Mouse (Mus musculus): Measurements from ENCODE around the gene Ccdc92. TPM values are rescaled to one million over a fixed set of nuclear protein-coding genes. Genes with fewer than 3 reads are reported as not detected.

Gene Ccdc92
- total and polyA plus RNA-seq, 3 experiments = 0.99 to 2.4 (median 1.8) TPM

DNA sequence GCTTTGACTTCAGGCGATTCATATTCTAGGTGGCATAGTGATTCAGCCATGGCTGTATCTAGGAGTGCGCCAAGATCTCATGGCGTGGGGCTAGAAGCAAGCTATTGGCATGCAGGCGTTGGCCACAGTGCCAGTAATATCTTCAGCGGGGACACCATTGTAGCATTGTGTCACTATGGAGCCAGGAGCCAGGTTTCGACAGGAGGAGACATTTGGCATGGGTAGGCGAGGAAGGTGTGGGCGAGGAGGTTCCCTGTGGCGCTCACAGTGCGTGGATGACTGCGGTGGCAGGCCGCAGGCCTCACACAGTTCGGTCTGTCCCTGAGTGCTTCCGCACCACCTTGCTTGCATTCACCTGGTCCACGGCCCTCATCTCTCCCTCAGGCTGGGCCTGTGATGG is 27.0 kb downstream of the Ccdc92 start:
- Histone ChIP-seq H3K79me2 (replicated peaks; ENCODE audit: control insufficient read depth, insufficient read depth, low read length) (no peaks in the 10 kb centered on the region), H3K27ac (no peak overlapping the region), H3K9ac (ENCODE audit: low read depth, low read length) (no peak overlapping the region), H3K4me1 (ENCODE audit: control insufficient read depth, insufficient read depth, low read length) (no peaks in the 10 kb centered on the region), H3K36me3 (ENCODE audit: control insufficient read depth, insufficient read depth, low read length) (no peaks in the 10 kb centered on the region), H3K4me3 (no peak overlapping the region), H3K27me3 (ENCODE audit: control insufficient read depth, insufficient read depth, low read length) (no peaks in the 10 kb centered on the region)
- intact Hi-C loops (cut with DNase I) = no loop called here
- TF ChIP-seq EP300 (IDR thresholded peaks at IDR 0.05; ENCODE audit: insufficient read depth, low read depth, low read length) (no peak), POLR2A (IDR thresholded peaks at IDR 0.05; ENCODE audit: insufficient read depth, low read depth, low read length) (no peak), CTCF (IDR thresholded peaks at IDR 0.05) (no peak)
- DNase-seq = no peak
- WGBS = 93% methylated on average over 15 of the region's 15 CpGs

DNA sequence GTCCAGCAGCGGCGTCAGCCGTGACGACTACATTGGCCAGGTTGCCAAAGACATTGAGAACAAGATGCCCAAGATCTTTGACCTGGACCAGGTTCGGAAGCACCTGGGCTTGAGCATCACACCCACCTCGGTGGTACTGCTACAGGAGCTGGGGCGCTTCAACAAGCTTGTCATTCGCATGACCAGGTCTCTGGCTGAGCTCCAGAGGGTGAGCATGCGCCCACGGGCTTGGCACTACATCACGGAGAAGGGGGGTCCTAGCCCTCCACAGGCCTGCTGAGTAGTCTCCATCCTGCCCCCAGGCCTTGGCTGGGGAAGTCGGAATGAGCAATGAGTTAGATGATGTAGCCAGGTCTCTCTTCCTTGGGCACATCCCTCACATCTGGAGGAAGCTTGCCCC is 31.9 kb downstream of the Ccdc92 start:
- intact Hi-C loops (cut with DNase I) = no loop called here
- DNase-seq = no peak
- H3K79me2 ChIP-seq (replicated peaks; ENCODE audit: control insufficient read depth, insufficient read depth, low read length) = no peaks in the 10 kb centered on the region
- no peak overlapping the region for H3K4me3 ChIP-seq
- 86% methylated on average over 12 of the region's 12 CpGs for WGBS
- TF ChIP-seq EP300 (IDR thresholded peaks at IDR 0.05; ENCODE audit: insufficient read depth, low read depth, low read length) = no peak
- no peak for TF ChIP-seq CTCF (IDR thresholded peaks at IDR 0.05)
- no peak for TF ChIP-seq POLR2A (IDR thresholded peaks at IDR 0.05; ENCODE audit: insufficient read depth, low read depth, low read length)
- H3K27ac ChIP-seq = no peak overlapping the region
- H3K9ac ChIP-seq (ENCODE audit: low read depth, low read length) = no peak overlapping the region
- H3K4me1 ChIP-seq (ENCODE audit: control insufficient read depth, insufficient read depth, low read length) = no peaks in the 10 kb centered on the region
- H3K36me3 ChIP-seq (ENCODE audit: control insufficient read depth, insufficient read depth, low read length) = no peaks in the 10 kb centered on the region
- H3K27me3 ChIP-seq (ENCODE audit: control insufficient read depth, insufficient read depth, low read length) = no peaks in the 10 kb centered on the region

DNA sequence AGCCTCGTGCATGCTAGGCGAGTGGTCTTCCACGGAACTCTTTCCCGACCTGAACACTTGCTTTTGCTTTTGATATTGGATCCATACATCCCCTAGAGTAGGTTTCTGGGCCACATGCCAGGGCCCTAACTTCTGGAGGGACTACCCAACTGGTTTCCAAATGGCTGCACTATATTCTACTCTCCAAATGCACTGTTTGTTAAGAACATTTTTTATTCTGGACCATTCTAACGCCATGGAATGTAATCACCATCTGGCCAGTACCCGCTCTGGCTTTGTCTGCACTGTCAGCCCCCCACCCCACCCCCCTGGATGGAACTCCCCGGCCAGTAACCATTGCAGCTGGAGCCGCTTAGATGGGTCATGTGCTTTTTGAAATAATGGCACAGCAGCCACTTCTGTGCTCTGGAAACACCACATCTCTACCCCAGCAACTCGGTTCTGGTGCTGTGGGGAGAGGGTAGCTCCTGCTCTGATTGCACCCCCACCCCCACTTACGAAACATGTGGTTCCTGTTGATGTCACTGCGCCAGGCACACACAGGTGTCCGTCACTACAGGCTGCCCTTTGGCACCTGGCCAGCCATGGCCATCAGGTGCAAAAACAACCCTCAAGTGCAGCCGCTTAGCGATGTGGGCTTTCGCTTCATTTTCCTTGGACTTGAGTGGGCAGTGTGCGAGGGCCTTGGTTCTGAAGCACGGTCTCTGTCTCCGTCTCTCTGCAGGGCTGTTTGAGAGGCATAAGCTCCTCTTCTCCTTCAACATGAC is 39.9 kb downstream of the Ccdc92 start:
- intact Hi-C loops (cut with DNase I) = no loop called here
- Histone ChIP-seq H3K4me1 (ENCODE audit: control insufficient read depth, insufficient read depth, low read length) (no peaks in the 10 kb centered on the region), H3K79me2 (replicated peaks; ENCODE audit: control insufficient read depth, insufficient read depth, low read length) (no peaks in the 10 kb centered on the region), H3K27me3 (ENCODE audit: control insufficient read depth, insufficient read depth, low read length) (no peaks in the 10 kb centered on the region), H3K4me3 (no peak overlapping the region), H3K9ac (ENCODE audit: low read depth, low read length) (no peak overlapping the region), H3K27ac (no peak overlapping the region), H3K36me3 (ENCODE audit: control insufficient read depth, insufficient read depth, low read length) (no peaks in the 10 kb centered on the region)
- 76% methylated on average over 18 of the region's 18 CpGs for WGBS
- DNase-seq = no peak
- no peak for TF ChIP-seq EP300 (IDR thresholded peaks at IDR 0.05; ENCODE audit: insufficient read depth, low read depth, low read length)
- TF ChIP-seq POLR2A (IDR thresholded peaks at IDR 0.05; ENCODE audit: insufficient read depth, low read depth, low read length) = no peak
- no peak for TF ChIP-seq CTCF (IDR thresholded peaks at IDR 0.05)

DNA sequence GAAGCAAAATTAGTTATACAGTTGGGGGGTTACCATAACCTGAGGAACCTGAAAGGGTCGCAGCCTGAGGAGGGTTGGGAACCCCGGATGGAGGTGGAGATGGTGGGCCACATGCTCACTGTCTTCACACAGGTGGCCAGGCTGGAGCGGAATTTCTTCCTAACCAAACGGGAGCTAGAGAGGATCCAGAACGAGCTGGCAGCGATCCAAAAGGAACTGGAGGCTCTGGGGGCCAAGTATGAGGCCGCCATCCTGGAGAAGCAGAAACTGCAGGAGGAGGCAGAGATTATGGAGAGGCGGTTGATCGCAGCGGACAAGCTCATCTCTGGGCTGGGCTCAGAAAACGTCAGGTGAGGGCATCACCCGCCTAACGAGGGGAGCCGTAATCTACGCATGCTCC is 45.2 kb downstream of the Ccdc92 start:
- intact Hi-C loops (cut with DNase I) = no loop called here
- Histone ChIP-seq H3K27ac (no peak overlapping the region), H3K79me2 (replicated peaks; ENCODE audit: control insufficient read depth, insufficient read depth, low read length) (no peaks in the 10 kb centered on the region), H3K4me3 (no peak overlapping the region), H3K9ac (ENCODE audit: low read depth, low read length) (no peak overlapping the region), H3K4me1 (ENCODE audit: control insufficient read depth, insufficient read depth, low read length) (no peaks in the 10 kb centered on the region), H3K27me3 (ENCODE audit: control insufficient read depth, insufficient read depth, low read length) (no peaks in the 10 kb centered on the region), H3K36me3 (ENCODE audit: control insufficient read depth, insufficient read depth, low read length) (no peaks in the 10 kb centered on the region)
- 67% methylated on average over 15 of the region's 15 CpGs for WGBS
- no peak for TF ChIP-seq CTCF (IDR thresholded peaks at IDR 0.05)
- no peak for TF ChIP-seq POLR2A (IDR thresholded peaks at IDR 0.05; ENCODE audit: insufficient read depth, low read depth, low read length)
- TF ChIP-seq EP300 (IDR thresholded peaks at IDR 0.05; ENCODE audit: insufficient read depth, low read depth, low read length) = no peak
- no peak for DNase-seq

DNA sequence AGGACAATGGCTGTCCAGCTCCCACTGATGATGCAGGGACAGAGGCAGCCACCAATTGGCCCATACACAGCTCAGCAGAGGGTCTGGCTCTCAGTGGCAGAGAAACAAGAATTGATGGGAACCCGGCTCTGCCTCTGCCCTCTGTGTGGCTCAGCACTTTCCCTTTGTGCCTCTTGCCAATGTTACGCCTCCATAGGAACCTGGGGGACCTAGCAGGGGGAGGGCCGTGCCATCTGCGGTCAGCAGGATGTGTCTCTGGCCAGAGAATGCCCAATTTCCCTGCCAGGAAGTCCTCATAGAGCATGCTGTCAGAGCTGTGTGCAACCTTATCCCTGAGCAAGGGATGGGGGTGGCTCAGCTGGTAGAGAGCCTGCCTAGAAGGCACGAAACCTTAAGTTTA is 47.4 kb downstream of the Ccdc92 start:
- Histone ChIP-seq H3K79me2 (replicated peaks; ENCODE audit: control insufficient read depth, insufficient read depth, low read length) (no peaks in the 10 kb centered on the region), H3K36me3 (ENCODE audit: control insufficient read depth, insufficient read depth, low read length) (no peaks in the 10 kb centered on the region), H3K9ac (ENCODE audit: low read depth, low read length) (no peak overlapping the region), H3K4me3 (no peak overlapping the region), H3K4me1 (ENCODE audit: control insufficient read depth, insufficient read depth, low read length) (no peaks in the 10 kb centered on the region), H3K27ac (no peak overlapping the region), H3K27me3 (ENCODE audit: control insufficient read depth, insufficient read depth, low read length) (no peaks in the 10 kb centered on the region)
- 54% methylated on average over 5 of the region's 5 CpGs for WGBS
- TF ChIP-seq EP300 (IDR thresholded peaks at IDR 0.05; ENCODE audit: insufficient read depth, low read depth, low read length) = no peak
- no peak for TF ChIP-seq CTCF (IDR thresholded peaks at IDR 0.05)
- TF ChIP-seq POLR2A (IDR thresholded peaks at IDR 0.05; ENCODE audit: insufficient read depth, low read depth, low read length) = no peak
- no peak for DNase-seq
- intact Hi-C loops (cut with DNase I) = no loop called here

DNA sequence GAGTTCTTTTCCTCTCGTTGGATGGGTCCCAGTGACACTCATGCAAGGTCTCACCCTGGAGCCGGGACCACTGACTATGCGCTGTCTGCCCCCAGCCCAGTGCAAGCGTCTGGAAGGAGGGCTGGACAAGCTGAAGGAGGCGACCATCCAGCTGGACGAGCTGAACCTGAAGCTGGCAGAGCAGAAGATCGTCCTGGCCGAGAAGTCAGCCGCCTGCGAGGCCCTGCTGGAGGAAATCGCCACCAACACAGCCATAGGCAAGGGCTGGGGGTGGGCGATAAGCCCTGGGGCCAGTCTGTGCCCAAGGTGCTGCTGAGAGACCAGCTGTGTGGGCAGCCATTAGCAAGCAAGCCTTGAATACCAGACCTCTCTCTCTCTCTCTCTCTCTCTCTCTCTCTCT is 49.8 kb downstream of the Ccdc92 start:
- Histone ChIP-seq H3K27ac (no peak overlapping the region), H3K4me3 (no peak overlapping the region), H3K4me1 (ENCODE audit: control insufficient read depth, insufficient read depth, low read length) (no peaks in the 10 kb centered on the region), H3K36me3 (ENCODE audit: control insufficient read depth, insufficient read depth, low read length) (no peaks in the 10 kb centered on the region), H3K27me3 (ENCODE audit: control insufficient read depth, insufficient read depth, low read length) (no peaks in the 10 kb centered on the region), H3K9ac (ENCODE audit: low read depth, low read length) (no peak overlapping the region), H3K79me2 (replicated peaks; ENCODE audit: control insufficient read depth, insufficient read depth, low read length) (no peaks in the 10 kb centered on the region)
- 76% methylated on average over 12 of the region's 12 CpGs for WGBS
- no peak for TF ChIP-seq EP300 (IDR thresholded peaks at IDR 0.05; ENCODE audit: insufficient read depth, low read depth, low read length)
- TF ChIP-seq CTCF (IDR thresholded peaks at IDR 0.05) = no peak
- TF ChIP-seq POLR2A (IDR thresholded peaks at IDR 0.05; ENCODE audit: insufficient read depth, low read depth, low read length) = no peak
- no peak for DNase-seq
- intact Hi-C loops (cut with DNase I) = no loop called here

Data from heart, adult 2 months (tissue).